Mouse (Mus musculus): ENCODE data around the gene Med27.

The Med27 gene

DNA sequence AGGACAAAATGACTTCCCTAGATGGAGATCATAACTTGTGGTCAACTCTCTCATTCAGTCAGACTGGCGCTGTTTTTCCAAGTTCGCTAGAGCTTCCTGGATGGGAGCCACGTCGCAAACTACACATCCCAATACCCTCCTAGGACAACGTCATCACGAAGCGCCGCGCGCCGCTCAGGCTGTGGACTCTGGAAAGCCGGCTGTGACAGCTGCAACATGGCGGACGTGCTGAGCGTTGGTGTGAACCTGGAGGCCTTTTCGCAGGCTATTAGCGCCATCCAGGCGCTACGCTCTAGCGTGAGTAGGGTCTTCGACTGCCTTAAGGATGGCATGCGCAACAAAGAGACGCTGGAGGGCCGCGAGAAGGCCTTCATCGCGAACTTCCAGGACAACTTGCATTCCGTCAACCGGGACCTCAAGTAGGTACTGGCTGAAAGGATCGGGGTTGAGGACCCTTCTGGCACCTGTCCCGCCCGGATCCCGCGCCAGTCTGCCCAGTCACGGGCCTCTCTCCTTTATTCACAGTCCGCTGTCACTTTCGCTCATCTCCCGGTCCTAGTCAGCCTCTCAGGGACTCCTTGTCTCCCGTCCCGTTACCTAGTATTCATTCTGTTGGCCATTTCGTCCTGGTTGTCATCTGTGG is at the start of gene Med27:
TSS of gene Med27 (plus strand) at position 191 of the 643 bp plus-strand sequence.
- DNase-seq (ENCODE audit: extremely low spot score, low spot score), result peak; percentile 96

DNA sequence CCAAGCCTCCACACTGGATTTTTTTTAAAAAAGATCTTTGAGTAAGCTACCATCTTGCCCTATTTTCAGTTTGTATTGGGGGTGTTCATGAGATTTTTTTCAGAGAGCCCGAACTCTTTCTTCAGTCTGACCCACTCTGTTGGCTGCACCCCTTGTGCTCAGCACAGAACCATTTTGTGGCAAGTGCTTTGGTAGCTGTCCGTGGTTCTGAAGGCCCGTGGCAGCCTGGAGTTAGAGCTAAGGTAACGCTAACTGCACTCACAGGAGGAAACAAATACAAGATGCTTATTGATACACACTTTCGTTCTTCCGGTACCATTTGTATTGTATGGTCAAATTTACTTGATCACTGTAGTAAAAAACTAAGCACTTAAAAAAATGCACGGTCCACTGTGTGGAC is 36.7 kb upstream of the Med27 start:
- peak; percentile 57 for DNase-seq (ENCODE audit: extremely low spot score, low spot score)

DNA sequence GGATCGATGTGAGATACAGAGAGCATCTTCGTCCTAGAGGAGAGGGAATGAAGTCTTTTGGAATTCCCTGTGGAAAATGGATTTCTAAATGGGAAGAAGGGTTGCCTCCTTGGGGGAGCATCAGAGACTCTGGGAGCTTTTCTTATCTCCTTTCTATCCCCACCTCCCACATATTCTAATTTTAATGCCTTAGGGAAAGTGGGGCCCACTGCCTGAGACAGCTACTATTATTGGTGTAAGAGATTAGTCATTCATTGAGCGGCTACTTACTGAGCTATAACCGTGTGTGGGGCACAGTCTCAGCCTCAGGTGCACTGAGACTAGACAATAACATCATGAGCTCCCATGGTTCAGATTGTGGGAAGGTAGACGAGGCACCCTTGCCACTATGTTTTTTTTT is 34.6 kb upstream of the Med27 start:
- DNase-seq (ENCODE audit: extremely low spot score, low spot score), result no peak

DNA sequence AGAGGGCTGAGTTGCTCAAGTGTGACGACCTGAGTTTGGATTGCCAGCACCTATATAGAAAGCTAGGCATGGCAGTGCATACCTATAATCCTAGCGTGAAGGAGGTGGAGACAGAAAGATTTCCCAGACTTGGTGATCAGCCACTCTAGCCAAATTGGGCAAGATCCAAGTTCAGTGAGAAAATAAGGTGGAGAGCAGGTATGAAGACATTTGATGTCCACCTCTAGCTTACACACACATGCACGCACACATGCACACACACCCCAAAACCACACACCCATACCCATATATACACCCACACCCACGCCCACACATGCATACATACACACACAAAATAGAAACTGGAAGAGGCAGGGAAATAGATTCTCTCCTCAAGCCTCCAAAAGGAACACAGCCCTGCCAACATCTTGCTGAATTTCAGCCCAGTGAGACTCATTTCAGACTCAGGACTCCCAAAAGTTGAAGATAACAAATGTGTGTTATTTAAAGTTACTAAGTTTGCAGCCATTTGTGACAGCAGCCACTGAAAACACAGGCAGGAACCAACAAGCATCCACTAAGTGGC is 28.6 kb upstream of the Med27 start:
- no peak for DNase-seq (ENCODE audit: extremely low spot score, low spot score)

DNA sequence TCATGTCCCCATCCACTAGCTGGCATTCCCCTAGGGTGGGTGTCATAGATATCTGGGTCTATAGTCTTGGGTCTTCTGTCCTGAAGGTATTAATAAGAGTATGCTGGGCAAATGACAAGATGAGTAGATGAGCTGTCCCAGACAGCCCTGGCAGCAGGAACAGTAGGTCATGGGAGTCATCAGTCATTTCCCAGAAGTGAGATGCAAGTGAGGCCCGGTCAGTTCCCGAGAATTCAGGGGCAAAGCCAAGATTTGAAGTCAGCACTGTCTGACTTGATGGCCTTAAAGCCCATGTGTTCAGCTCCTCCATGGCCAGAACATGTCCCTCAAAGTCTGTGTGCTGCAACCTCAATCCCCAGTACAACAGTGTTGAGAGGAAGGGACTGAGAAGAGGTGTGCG is 28.0 kb upstream of the Med27 start:
- no peak for DNase-seq (ENCODE audit: extremely low spot score, low spot score)

DNA sequence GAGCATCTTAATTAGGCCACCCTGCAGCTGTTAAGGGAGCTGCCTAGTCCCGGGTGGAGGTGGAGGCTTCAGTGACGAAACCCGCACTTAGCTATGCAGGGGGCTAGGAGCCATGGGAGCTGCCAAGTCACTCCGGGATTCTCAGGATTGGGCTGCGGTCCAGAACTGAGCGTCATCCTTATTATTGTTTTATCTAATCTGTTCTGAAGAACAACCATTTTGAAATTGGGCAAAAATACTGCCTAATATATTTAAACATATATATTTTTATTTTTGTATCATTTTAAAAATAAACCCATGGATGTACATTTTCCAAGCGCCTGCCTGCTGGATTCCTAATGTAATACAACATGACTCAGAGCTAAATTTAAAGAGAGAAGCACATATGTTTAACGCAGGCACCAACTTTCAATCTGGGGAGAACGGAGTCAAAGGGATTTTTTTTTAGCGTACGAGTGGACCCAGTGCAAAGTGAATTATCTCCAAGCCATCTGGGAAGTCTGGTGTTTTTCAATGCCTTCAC is 26.3 kb upstream of the Med27 start:
- DNase-seq (ENCODE audit: extremely low spot score, low spot score), result no peak

DNA sequence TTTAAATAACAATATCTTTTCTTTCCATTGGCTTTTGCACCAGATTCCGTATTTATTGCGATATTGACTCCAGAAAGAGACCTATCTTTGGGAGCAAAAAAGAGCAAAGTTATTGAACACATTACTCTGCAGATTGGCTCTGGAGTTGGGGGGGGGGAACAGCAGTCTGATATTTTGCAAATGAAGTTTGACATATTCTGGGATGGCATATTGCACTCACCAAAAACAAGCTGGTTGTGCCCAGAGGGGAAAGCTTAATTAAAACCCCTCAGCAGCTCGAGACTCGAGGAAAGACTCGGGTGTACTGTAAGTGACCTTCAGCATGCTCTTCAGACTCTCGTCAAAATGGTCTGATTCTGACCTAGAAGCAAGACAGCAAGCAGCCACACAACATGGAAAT is 25.8 kb upstream of the Med27 start:
- DNase-seq (ENCODE audit: extremely low spot score, low spot score), result no peak

DNA sequence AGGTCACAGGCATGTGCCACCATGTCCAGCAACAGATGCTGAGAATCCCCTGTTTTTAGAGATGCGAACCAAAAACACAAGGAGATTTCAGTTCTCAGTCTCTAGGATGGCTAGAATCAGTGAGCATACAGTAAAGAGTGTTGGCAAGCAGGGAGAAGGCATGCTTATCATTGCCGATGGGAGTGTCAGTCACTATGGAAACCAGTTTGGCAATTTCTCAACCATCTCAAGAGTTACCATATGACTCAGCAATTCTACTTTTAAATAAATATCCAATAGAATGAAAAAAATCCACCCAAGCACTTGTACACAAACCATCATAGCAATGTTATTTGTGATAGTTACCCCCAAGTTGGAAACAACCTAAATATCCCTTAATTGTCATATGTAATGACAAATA is 22.2 kb upstream of the Med27 start:
- no peak for DNase-seq (ENCODE audit: extremely low spot score, low spot score)

DNA sequence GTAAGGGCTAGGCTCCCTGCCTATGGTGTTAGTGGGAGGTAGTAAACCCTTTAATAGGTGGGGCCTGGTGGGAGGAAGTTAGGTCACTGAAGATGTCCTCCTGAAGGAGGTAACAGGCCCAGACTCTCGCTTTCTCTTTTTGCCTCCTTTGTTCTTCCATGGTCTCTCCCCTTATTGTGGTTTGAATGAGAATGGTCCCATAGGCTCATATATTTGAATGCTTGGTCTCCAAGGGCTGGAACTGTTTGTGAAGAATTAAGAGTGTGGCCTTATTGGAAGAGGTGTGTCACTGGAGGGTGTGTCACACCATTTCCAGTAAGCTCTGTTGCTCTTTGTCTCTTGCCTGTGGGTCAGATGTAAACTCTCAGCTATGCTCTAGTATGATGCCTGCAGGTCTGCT is 16.1 kb upstream of the Med27 start:
- no peak for DNase-seq (ENCODE audit: extremely low spot score, low spot score)

DNA sequence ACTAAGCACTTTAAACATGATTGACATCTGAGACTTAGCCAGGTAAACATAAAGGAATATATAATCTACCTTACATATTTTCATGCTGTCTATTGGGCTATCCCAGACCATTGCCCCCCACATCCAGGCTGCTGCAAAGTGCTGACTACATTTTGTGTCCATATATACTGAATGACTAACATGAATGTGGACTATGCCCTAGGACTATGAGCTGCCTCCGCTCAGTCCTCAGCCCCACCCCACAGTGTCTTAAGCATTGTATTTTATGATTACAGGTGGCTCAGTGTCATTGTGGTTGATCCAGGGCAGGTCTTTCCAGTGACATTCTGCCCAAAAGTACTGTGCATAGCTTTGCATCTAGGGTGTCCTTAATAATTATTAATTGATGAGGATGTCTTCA is 8.2 kb upstream of the Med27 start:
- DNase-seq (ENCODE audit: extremely low spot score, low spot score), result no peak

DNA sequence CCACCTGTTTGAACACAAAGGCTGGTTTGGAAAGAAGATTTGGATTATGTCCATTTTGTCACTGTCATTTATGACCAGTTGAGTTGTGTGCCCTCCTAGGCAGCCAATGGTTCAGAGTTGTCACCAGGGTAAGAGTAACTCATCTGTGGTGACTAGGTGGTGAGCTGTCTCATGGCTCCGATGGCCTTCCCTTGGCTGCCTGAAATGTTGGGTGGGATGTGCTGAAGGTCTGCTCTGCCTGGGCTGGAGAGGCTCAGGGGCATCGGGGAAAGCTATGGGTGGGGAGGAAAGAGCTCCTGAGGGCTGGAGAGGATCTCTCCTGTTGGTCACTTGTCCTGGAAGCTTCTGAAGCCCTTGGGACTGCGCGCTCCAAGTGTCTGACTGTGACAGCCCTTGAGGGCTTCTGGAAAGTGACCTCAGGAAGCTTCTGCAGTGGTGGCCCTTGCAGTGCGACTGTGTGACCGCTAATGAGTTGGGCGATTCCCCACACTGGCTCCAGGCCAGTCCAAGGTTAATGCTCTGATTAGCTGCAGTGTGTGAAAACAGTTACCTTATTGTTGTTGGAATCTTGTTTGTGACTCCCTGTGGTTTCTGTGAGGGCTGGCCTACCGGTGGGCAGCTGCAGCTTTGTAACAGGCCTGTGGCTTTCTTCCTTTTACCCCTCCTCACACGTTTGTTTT is 12.2 kb downstream of the Med27 start:
- DNase-seq (ENCODE audit: extremely low spot score, low spot score), result no peak

DNA sequence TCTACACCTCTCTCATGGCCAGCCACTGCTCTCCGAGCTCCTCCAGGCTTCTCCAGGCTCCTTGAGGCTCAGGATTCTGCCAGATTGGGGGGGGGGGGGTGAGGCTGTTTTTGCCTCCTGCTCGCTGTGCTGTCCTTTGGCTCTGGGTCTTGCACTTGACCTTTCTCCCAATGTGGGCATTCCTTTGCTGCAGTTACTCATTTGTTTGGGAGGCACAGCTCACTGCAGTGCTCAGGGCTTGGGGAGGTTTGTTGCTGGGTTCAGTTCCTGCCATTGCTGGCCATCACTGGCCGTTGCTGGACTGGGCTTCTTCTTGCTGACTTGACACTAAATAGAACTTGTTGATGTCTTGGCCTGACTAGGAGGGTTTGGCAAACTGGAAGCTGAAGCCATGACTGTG is 14.3 kb downstream of the Med27 start:
- no peak for DNase-seq (ENCODE audit: extremely low spot score, low spot score)

DNA sequence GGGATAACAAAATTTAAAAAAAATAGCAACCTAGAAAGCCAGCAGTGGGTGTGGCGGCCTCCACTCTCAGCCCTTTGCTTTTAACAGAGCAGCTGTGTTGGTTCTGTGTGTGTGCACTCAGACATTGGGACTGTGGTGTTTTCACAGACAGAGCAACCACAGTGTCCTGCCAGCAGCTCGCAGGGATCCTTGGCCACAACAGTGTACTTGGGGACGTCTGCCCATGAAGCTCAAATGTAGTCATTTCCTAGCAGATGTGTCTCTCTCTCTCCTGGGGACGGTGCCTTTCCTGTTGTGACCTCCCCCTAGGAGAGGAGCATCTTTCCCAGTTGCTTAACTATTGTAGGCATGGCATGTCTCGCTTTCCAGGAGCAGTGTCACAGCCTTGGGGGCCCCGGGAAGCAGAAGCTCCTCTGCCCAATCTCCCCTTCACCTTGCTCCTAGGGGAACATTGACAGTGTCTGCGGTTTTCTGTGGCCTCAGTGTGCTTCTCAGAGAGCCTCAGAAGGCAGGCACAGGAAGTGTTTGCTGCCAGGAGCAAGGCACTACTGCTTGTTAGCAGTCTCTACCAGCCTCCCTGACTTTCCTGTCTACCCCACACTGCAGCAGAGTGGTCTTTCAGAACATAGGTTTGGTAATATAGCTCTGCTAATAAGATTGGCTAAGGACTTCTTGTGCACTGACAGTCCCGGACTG is 18.5 kb downstream of the Med27 start:
- no peak for DNase-seq (ENCODE audit: extremely low spot score, low spot score)

DNA sequence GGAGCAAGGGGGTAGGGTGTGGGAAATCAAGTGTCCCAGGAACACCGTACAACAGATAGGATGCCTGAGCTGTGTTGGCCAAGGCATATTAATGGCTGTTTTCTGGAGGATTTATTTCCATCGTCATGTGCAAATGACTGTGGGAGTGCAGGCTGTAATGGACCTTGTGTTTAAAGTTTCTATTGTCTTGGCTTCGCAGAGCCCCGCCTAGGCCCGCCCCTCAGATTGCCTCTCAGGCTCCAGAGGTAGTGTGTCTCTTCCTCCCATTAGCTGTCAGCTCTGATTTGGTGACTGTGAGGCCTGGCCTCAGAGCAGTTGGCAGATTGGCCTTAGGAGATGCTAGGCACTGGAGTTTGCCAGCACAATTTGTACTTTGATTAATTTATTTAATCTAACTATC is 22.1 kb downstream of the Med27 start:
- DNase-seq (ENCODE audit: extremely low spot score, low spot score), result no peak

DNA sequence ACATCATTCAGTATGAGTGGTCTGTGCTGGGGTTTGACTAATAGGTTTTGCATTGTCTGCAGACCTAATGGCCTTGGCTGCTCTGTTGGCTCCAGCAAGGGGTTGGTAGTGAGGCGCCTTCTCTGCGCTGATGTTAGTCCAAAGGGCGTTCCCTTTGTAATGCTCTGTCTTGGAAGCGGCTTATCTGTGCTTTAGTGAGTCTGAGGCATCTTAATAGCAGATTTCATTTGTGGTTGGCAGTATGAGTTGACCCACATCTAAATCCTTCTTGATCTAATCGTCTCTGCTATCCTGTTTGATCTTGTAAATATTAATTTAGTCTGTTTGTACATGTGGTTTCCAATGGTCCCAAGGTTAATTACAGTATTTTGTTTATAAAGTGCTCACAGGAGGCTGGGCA is 25.6 kb downstream of the Med27 start:
- no peak for DNase-seq (ENCODE audit: extremely low spot score, low spot score)

DNA sequence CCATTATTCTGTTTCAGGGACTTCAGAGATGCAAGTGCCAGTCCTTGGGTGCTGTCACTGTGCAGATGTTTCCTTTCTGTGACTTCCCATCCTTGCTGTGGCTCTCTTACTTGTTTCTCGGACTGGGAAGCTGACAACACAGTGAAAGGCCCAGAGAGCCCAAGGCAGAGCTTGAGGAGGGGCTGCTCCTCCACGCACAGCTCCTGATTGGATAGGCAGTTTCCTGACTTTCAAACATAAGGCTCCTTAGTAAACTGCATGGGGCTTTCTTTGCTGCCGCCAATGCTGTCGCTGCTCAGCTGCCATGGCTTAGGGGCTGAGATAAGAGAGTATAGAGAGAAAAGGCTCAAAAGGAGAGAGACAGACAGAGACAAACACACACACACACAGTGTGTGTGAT is 35.1 kb downstream of the Med27 start:
- no peak for DNase-seq (ENCODE audit: extremely low spot score, low spot score)

DNA sequence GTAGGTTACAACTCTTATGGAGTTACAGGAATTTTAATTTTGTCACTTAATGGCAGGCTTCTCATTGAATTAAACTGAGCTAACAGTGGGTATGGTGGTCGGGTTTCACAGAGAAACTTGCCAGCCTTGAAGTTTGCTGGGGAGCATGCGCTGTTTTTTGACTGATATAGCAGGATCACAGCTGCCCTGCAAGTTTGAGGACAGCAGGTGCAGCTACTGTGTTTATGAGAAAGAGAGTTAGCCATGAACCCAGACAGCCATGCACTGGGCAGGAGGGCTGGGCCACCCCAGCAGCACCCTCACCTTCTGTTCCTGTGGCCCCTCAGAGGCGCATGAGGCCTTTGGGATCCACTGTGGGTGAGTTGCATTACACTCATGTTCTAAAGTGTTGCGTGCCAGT is 36.0 kb downstream of the Med27 start:
- DNase-seq (ENCODE audit: extremely low spot score, low spot score), result no peak

DNA sequence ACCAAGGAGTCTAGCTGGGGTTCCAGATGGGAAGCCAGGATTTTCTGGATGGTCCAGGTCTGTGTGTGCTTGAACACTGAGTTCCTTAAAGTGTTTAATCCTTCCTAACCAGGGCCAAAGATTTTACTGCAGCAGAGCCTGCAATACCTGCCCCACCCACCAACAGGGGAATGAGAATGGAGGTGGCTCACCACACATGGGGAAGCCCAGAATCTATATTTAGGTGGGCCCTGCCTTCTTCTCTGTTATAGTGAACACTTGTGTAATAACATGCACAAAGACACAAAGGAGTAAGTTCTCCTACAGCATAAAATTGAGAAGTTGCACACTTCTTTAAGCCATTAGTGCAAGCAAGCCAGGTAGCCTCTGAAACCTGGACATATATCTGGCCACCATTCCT is 36.5 kb downstream of the Med27 start:
- DNase-seq (ENCODE audit: extremely low spot score, low spot score), result no peak

DNA sequence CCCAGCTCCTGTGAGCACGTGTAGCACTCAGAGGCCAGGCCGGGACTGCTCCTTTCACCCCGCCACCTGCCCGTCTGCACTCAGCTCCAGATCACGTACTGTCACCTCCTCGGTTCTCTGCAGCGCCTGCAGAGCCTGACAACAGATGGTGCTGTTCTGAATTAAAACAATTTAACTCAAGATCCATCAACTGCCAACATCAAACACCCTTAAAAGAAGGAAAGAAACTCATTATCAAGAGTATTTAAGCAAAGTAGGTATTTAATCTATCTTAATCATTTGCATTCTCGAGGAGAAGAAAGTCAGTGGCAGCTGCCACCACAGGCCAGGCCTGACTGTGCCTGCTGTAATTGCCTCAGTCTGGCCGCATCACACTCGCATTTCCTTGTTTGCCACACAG is 38.8 kb downstream of the Med27 start:
- no peak for DNase-seq (ENCODE audit: extremely low spot score, low spot score)

DNA sequence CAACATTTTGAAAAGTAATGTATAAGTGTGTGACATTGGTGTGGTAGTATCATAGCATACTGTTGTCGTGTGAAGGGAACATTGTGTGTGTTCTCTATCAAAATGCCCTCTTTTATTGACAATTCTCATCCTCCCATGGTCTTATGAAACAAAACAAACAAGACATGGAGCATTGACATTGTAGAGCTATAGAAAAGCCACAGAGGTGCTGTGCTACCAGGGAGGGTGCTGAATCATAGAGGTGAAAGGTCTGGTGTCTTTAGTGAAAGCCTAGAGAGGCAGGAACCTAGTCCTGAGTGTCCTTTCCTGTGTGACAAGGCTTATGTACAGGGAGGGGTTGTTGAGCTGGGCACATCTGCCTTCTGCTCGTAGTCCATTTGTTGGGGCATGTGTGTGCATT is 40.6 kb downstream of the Med27 start:
- no peak for DNase-seq (ENCODE audit: extremely low spot score, low spot score)

DNA sequence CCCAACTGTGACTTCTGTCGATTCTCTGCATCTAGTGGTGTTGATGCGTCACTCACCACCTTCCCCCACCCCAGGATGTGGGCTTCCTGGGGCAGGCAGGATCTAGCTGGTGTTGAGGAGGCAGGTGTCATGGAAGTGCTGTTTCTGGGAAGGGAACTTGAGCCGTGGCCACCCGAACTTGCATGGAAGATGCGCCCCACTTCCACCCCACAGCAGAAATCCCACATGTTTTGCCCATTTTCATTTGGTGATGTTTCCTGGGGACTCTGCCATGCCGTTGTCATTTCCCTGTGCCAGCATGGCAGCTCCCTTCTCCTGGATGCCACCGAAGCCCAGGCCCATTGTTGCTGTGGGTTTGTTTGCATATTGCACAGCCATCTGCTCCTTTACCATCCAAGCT is 42.3 kb downstream of the Med27 start:
- no peak for DNase-seq (ENCODE audit: extremely low spot score, low spot score)

DNA sequence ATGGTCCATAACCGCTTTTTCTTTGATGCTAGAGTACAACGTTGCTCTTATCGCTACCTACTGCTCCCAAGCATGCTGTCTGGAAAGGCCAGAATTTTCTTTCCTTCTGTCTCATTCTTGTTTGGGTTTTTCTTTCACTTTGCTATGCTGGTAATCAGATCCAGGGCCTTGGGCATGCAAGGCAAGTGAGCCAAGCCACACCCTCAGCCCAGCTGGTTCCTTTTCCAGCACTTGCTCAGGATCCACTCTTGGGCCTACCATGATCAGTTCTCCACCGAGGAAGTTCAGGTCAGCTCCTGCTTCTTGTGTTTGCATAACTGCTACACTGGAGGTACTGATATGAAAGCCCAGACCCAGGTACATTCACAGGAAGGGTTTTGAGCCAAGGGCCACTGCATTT is 44.5 kb downstream of the Med27 start:
- DNase-seq (ENCODE audit: extremely low spot score, low spot score), result no peak

All from neural tube, embryonic 10.5 days (tissue).